Comparison of ENCODE assay signal across 8 mouse cellular contexts in the genomic region with DNA sequence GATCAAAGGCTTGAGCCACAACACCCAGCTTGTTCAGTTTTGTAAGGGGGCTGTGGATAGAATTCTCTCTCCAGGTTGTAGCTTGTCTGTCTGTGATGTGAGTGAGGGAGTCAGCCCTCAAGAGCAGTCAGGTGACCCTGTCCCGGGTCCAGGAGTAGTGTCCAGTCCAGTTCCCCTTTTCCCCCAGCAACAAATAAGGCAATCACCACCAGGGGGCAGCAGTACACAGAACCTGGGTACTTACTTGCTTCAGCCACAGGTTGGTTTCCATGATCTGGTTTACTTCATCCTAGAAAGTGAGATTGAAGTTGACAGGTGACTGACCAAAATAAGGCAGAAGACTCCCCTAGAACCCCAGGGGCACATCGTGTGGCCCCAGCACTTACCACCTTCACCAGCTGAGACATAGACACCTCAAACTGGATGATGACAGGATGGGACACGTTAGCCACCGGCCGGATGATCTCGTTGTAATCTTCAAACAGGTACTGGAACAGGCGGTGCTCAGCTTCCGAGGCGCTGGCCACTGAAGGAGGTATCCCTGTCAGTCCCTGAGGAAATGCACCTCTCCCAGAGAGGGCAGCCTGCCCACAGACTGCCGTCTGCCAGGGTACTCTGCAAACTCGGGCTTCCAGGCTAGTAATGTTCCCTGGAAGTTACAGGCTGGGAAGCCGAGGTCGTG. TPM values are rescaled to one million over a fixed set of nuclear protein-coding genes. Genes with fewer than 3 reads are reported as not detected.
A peak's percentile ranks its signal among the peaks of the same experiment; 100 is the strongest.
DNase-seq lines count a peak whose midpoint lies in the region; ATAC-seq and TF ChIP-seq lines count a peak whose summit lies in the region.

No protein-coding gene starts in this region.

- H3K9me3 ChIP-seq in intestine, embryonic 14.5 days (ENCODE audit: control insufficient read depth, low read length): no peaks in the 10 kb centered on the region
- H3K9me3 ChIP-seq in intestine, embryonic 16.5 days (ENCODE audit: control insufficient read depth, low read length): no peaks in the 10 kb centered on the region
- H3K9me3 ChIP-seq in forebrain, embryonic 14.5 days (replicated peaks; ENCODE audit: control insufficient read depth, low read length): no peaks in the 10 kb centered on the region
- no peaks in the 10 kb centered on the region for H3K9me3 ChIP-seq in hindbrain, embryonic 12.5 days (replicated peaks)
- H3K9me3 ChIP-seq in neural tube, embryonic 11.5 days (ENCODE audit: control insufficient read depth, low read length): no peaks in the 10 kb centered on the region

- intact Hi-C loops in left cerebral cortex, postnatal 10 days (cut with DNase I): loop anchor here (2.0 kb wide), 1 partner anchor 87 kb away; no protein-coding TSS in a partner anchor

- H3K9ac ChIP-seq in intestine, embryonic 14.5 days (ENCODE audit: low read length): no peak overlapping the region
- H3K9ac ChIP-seq in intestine, embryonic 16.5 days (ENCODE audit: low read depth, low read length): no peak overlapping the region
- no peak overlapping the region for H3K9ac ChIP-seq in forebrain, embryonic 14.5 days (ENCODE audit: low read length)
- no peak overlapping the region for H3K9ac ChIP-seq in hindbrain, embryonic 12.5 days
- no peak overlapping the region for H3K9ac ChIP-seq in neural tube, embryonic 11.5 days (ENCODE audit: low read length)

- WGBS in intestine, embryonic 14.5 days: 34% methylated on average over 13 of the region's 13 CpGs
- WGBS in intestine, embryonic 16.5 days: 35% methylated on average over 13 of the region's 13 CpGs
- WGBS in forebrain, embryonic 14.5 days: 39% methylated on average over 13 of the region's 13 CpGs
- 47% methylated on average over 13 of the region's 13 CpGs for WGBS in hindbrain, embryonic 12.5 days
- WGBS in neural tube, embryonic 11.5 days: 43% methylated on average over 13 of the region's 13 CpGs

- H3K27ac ChIP-seq in intestine, embryonic 14.5 days (ENCODE audit: low read depth): no peak overlapping the region
- no peak overlapping the region for H3K27ac ChIP-seq in intestine, embryonic 16.5 days (ENCODE audit: low read length)
- no peak overlapping the region for H3K27ac ChIP-seq in forebrain, embryonic 14.5 days (ENCODE audit: low read depth, low read length)
- H3K27ac ChIP-seq in hindbrain, embryonic 12.5 days: no peak overlapping the region
- no peak overlapping the region for H3K27ac ChIP-seq in neural tube, embryonic 11.5 days (ENCODE audit: low read depth, low read length)

- DNase-seq in intestine, embryonic 14.5 days (ENCODE audit: low spot score): peak; percentile 96
- DNase-seq in brain, embryonic 14.5 days (ENCODE audit: low read depth): peak; percentile 80
- peak; percentile 82 for DNase-seq in forebrain, embryonic 14.5 days (ENCODE audit: low spot score)
- peak; percentile 48 to 79 for DNase-seq in left cerebral cortex, postnatal 10 days (ENCODE audit: extremely low spot score in 1 of 2, low spot score in 2 of 2)
- peak; percentile 84 for DNase-seq in neural tube, embryonic 11.5 days (ENCODE audit: low spot score)
- peak; percentile 24 to 34 for DNase-seq in thymus, adult 18-20 months

- H3K4me2 ChIP-seq in intestine, embryonic 14.5 days (ENCODE audit: low read length): peak overlapping the region; percentile 20; the same call in 1 of the 2 replicates
- no peak overlapping the region for H3K4me2 ChIP-seq in intestine, embryonic 16.5 days (ENCODE audit: low read depth, low read length)
- no peak overlapping the region for H3K4me2 ChIP-seq in forebrain, embryonic 14.5 days (ENCODE audit: low read length)
- no peak overlapping the region for H3K4me2 ChIP-seq in hindbrain, embryonic 12.5 days (replicated peaks)
- H3K4me2 ChIP-seq in neural tube, embryonic 11.5 days (ENCODE audit: low read depth): no peak overlapping the region

- peak; percentile 4; the same call in 1 of the 2 replicates for ATAC-seq in intestine, embryonic 14.5 days (replicated peaks; ENCODE audit: low FRiP score, low TSS enrichment, low read depth)
- no peak for ATAC-seq in intestine, embryonic 16.5 days
- 0 out of 2 replicates have a peak, but pooled peaks have one; percentile 16 for ATAC-seq in forebrain, embryonic 14.5 days
- ATAC-seq in hindbrain, embryonic 12.5 days (ENCODE audit: low FRiP score): 0 out of 2 replicates have a peak, but pooled peaks have one; percentile 7
- no peak for ATAC-seq in neural tube, embryonic 11.5 days (ENCODE audit: insufficient read depth, low FRiP score, low TSS enrichment)

- peaks cover 37% of the 10 kb centered on the region for H3K27me3 ChIP-seq in intestine, embryonic 14.5 days (replicated peaks; ENCODE audit: control insufficient read depth, insufficient read depth, low read length)
- peaks cover 32% of the 10 kb centered on the region for H3K27me3 ChIP-seq in intestine, embryonic 16.5 days (replicated peaks; ENCODE audit: control insufficient read depth, insufficient read depth, low read length)
- peaks cover 20% of the 10 kb centered on the region for H3K27me3 ChIP-seq in forebrain, embryonic 14.5 days (replicated peaks; ENCODE audit: control insufficient read depth, insufficient read depth, low read length)
- H3K27me3 ChIP-seq in hindbrain, embryonic 12.5 days: peaks cover 35% of the 10 kb centered on the region
- H3K27me3 ChIP-seq in neural tube, embryonic 11.5 days (ENCODE audit: control insufficient read depth, insufficient read depth, low read length): peaks cover 25% of the 10 kb centered on the region

- peak; percentile 83 for TF ChIP-seq CTCF in brain, embryonic 14.5 days (IDR thresholded peaks at IDR 0.05; ENCODE audit: borderline replicate concordance, extremely low read depth, insufficient read depth, insufficient read length)

- 0 out of 2 replicates have a peak, but pooled peaks cover 8% of the 10 kb centered on the region for H3K4me1 ChIP-seq in intestine, embryonic 14.5 days (replicated peaks; ENCODE audit: control insufficient read depth, insufficient read depth, low read length)
- peaks cover 9% of the 10 kb centered on the region; the same call in 1 of the 2 replicates for H3K4me1 ChIP-seq in intestine, embryonic 16.5 days (ENCODE audit: control insufficient read depth, insufficient read depth, low read length)
- H3K4me1 ChIP-seq in forebrain, embryonic 14.5 days (ENCODE audit: control insufficient read depth, insufficient read depth, low read length): no peaks in the 10 kb centered on the region
- peaks cover 10% of the 10 kb centered on the region; the same call in 1 of the 2 replicates for H3K4me1 ChIP-seq in hindbrain, embryonic 12.5 days
- H3K4me1 ChIP-seq in neural tube, embryonic 11.5 days (ENCODE audit: control insufficient read depth, insufficient read depth, low read length): 0 out of 2 replicates have a peak, but pooled peaks cover 3% of the 10 kb centered on the region

- no peaks in the 10 kb centered on the region for H3K36me3 ChIP-seq in intestine, embryonic 14.5 days (ENCODE audit: control insufficient read depth, insufficient read depth, low read length)
- no peaks in the 10 kb centered on the region for H3K36me3 ChIP-seq in intestine, embryonic 16.5 days (ENCODE audit: control insufficient read depth, insufficient read depth, low read length)
- no peaks in the 10 kb centered on the region for H3K36me3 ChIP-seq in forebrain, embryonic 14.5 days (ENCODE audit: control insufficient read depth, insufficient read depth, low read length)
- no peaks in the 10 kb centered on the region for H3K36me3 ChIP-seq in hindbrain, embryonic 12.5 days
- no peaks in the 10 kb centered on the region for H3K36me3 ChIP-seq in neural tube, embryonic 11.5 days (ENCODE audit: control insufficient read depth, insufficient read depth, low read length)

- no peak for TF ChIP-seq POLR2A in brain, embryonic 14.5 days (IDR thresholded peaks at IDR 0.05; ENCODE audit: borderline replicate concordance, extremely low read depth, insufficient read depth, insufficient read length, poor library complexity, severe bottlenecking)

- H3K4me3 ChIP-seq in intestine, embryonic 14.5 days (ENCODE audit: low read depth, low read length): no peak overlapping the region
- no peak overlapping the region for H3K4me3 ChIP-seq in intestine, embryonic 16.5 days (ENCODE audit: low read length)
- H3K4me3 ChIP-seq in forebrain, embryonic 14.5 days (ENCODE audit: low read depth, low read length): no peak overlapping the region
- 0 out of 2 replicates have a peak overlapping the region, but pooled peaks have one; percentile 2 for H3K4me3 ChIP-seq in hindbrain, embryonic 12.5 days
- H3K4me3 ChIP-seq in neural tube, embryonic 11.5 days (ENCODE audit: low read depth, low read length): no peak overlapping the region

RNA-seq across cellular contexts. Expression of a gene that starts 2.3 kb away (rescaled TPM):
- 20.6 and 23.9 TPM in 2 replicates for polyA plus RNA-seq in intestine, embryonic 14.5 days (2014; fragmentation: Nextera tagmentation; extraction: Ambion mirVana)
- 9.7 and 9.8 TPM in 2 replicates for polyA plus RNA-seq in intestine, embryonic 16.5 days (2015; fragmentation: Nextera tagmentation; extraction: Ambion mirVana)
- polyA plus RNA-seq in brain, embryonic 14.5 days (2012; rRNA removed): 9.3 and 14.9 TPM in 2 replicates
- polyA plus RNA-seq in forebrain, embryonic 14.5 days (2014; fragmentation: Nextera tagmentation; extraction: Ambion mirVana): 5.5 and 5.6 TPM in 2 replicates
- 15.0 and 17.1 TPM in 2 replicates for polyA plus RNA-seq in hindbrain, embryonic 12.5 days (2016; fragmentation: Nextera tagmentation; extraction: Ambion mirVana)
- 1 to 10 TPM; 3.2 to 3.7 TPM for total RNA-seq in left cerebral cortex, postnatal 10 days (2021)
- 35.0 and 37.5 TPM in 2 replicates for polyA plus RNA-seq in neural tube, embryonic 11.5 days (2014; fragmentation: Nextera tagmentation; extraction: Ambion mirVana)

RNA-seq across cellular contexts. Expression of a gene that starts 24.5 kb away (rescaled TPM):
- 11.9 and 12.0 TPM in 2 replicates for polyA plus RNA-seq in intestine, embryonic 14.5 days (2014; fragmentation: Nextera tagmentation; extraction: Ambion mirVana)
- 5.0 and 5.3 TPM in 2 replicates for polyA plus RNA-seq in intestine, embryonic 16.5 days (2015; fragmentation: Nextera tagmentation; extraction: Ambion mirVana)
- polyA plus RNA-seq in brain, embryonic 14.5 days (2012; rRNA removed): 1.4 and 2.1 TPM in 2 replicates
- polyA plus RNA-seq in forebrain, embryonic 14.5 days (2014; fragmentation: Nextera tagmentation; extraction: Ambion mirVana): 0.39 and 0.53 TPM in 2 replicates
- 1.5 and 2.0 TPM in 2 replicates for polyA plus RNA-seq in hindbrain, embryonic 12.5 days (2016; fragmentation: Nextera tagmentation; extraction: Ambion mirVana)
- under 1 TPM in 1 of 2 experiments, not detected in 1; 0.15 TPM for total RNA-seq in left cerebral cortex, postnatal 10 days (2021)
- 5.4 and 6.2 TPM in 2 replicates for polyA plus RNA-seq in neural tube, embryonic 11.5 days (2014; fragmentation: Nextera tagmentation; extraction: Ambion mirVana)

RNA-seq across cellular contexts. Expression of a gene that starts 43.4 kb away (rescaled TPM):
- polyA plus RNA-seq in intestine, embryonic 14.5 days (2014; fragmentation: Nextera tagmentation; extraction: Ambion mirVana): 4.5 and 5.3 TPM in 2 replicates
- 0.21 and 0.58 TPM in 2 replicates for polyA plus RNA-seq in intestine, embryonic 16.5 days (2015; fragmentation: Nextera tagmentation; extraction: Ambion mirVana)
- 2.3 and 4.6 TPM in 2 replicates for polyA plus RNA-seq in brain, embryonic 14.5 days (2012; rRNA removed)
- 1.0 and 1.1 TPM in 2 replicates for polyA plus RNA-seq in forebrain, embryonic 14.5 days (2014; fragmentation: Nextera tagmentation; extraction: Ambion mirVana)
- polyA plus RNA-seq in hindbrain, embryonic 12.5 days (2016; fragmentation: Nextera tagmentation; extraction: Ambion mirVana): 6.4 and 7.8 TPM in 2 replicates
- total RNA-seq in left cerebral cortex, postnatal 10 days (2021): 1 to 10 TPM; 5.3 TPM
- 4.8 and 5.2 TPM in 2 replicates for polyA plus RNA-seq in neural tube, embryonic 11.5 days (2014; fragmentation: Nextera tagmentation; extraction: Ambion mirVana)

Comparison
In these comparisons a context has a peak if more than half of its experiments do, and no peak if none do; other contexts are left out.
1. ATAC-seq: peak in intestine, embryonic 14.5 days (single experiment), forebrain, embryonic 14.5 days (single experiment) and hindbrain, embryonic 12.5 days (single experiment); none in intestine, embryonic 16.5 days (single experiment) and neural tube, embryonic 11.5 days (single experiment).
2. DNase-seq: peak in every context shown above with its lines; median percentile 96 in intestine, embryonic 14.5 days; 84 in neural tube, embryonic 11.5 days; 82 in forebrain, embryonic 14.5 days; 80 in brain, embryonic 14.5 days; 64 in left cerebral cortex, postnatal 10 days; 29 in thymus, adult 18-20 months.